Mouse (Mus musculus): ENCODE data around the gene Vmn2r12. TPM values are rescaled to one million over a fixed set of nuclear protein-coding genes. Genes with fewer than 3 reads are reported as not detected.
"Not testable (repeated sequence)": the region's sequence is repeated elsewhere in the genome, so short reads cannot be mapped to it uniquely, and the experiment has no call there.

The Vmn2r12 gene
- not detected for total RNA-seq (2021)
- long read RNA-seq, experiment 1: 0 reads
- long read RNA-seq, experiment 2: 0 reads

- H3K4me3 ChIP-seq; DNase-seq (ENCODE audit: extremely low spot score in 1 of 2, low spot score in 2 of 2); H3K27ac ChIP-seq; intact Hi-C loops (cut with DNase I): not testable (repeated sequence)
These were observed at the start of gene Vmn2r12 for GRCm38 (mm10) chr5:109097850-109098249. Vmn2r12 (minus strand) TSS chr5:109097950.

- intact Hi-C loops (cut with DNase I): no loop called here
- TF ChIP-seq CTCF (IDR thresholded peaks at IDR 0.05): no peak
- H3K27ac ChIP-seq: no peak overlapping the region
- no peak for DNase-seq (ENCODE audit: extremely low spot score in 1 of 2, low spot score in 2 of 2)
- no peak overlapping the region for H3K4me3 ChIP-seq
These were observed 41.8 kb upstream of the Vmn2r12 start for GRCm38 (mm10) chr5:109139546-109139945.

- intact Hi-C loops (cut with DNase I): no loop called here
- no peak overlapping the region for H3K4me3 ChIP-seq
- TF ChIP-seq CTCF (IDR thresholded peaks at IDR 0.05): no peak
- no peak for DNase-seq (ENCODE audit: extremely low spot score in 1 of 2, low spot score in 2 of 2)
- H3K27ac ChIP-seq: no peak overlapping the region
These were observed 39.0 kb upstream of the Vmn2r12 start for GRCm38 (mm10) chr5:109136731-109137130.

GRCm38 (mm10) chr5:109096482-109096881 lies 1.3 kb downstream of the Vmn2r12 start:
- intact Hi-C loops (cut with DNase I); H3K4me3 ChIP-seq; DNase-seq (ENCODE audit: extremely low spot score in 1 of 2, low spot score in 2 of 2); H3K27ac ChIP-seq: not testable (repeated sequence)

GRCm38 (mm10) chr5:109072016-109072415 lies 25.7 kb downstream of the Vmn2r12 start:
- H3K4me3 ChIP-seq; H3K27ac ChIP-seq; intact Hi-C loops (cut with DNase I); DNase-seq (ENCODE audit: extremely low spot score in 1 of 2, low spot score in 2 of 2): not testable (repeated sequence)

GRCm38 (mm10) chr5:109059469-109059868 lies 38.3 kb downstream of the Vmn2r12 start, which contains the start of gene Vmn2r11:
Vmn2r11 (minus strand) TSS chr5:109059569.
- DNase-seq (ENCODE audit: extremely low spot score in 1 of 2, low spot score in 2 of 2); H3K4me3 ChIP-seq; H3K27ac ChIP-seq; intact Hi-C loops (cut with DNase I): not testable (repeated sequence)

GRCm38 (mm10) chr5:109055286-109055685 lies 42.5 kb downstream of the Vmn2r12 start:
- Histone ChIP-seq H3K4me3 (no peak overlapping the region), H3K27ac (no peak overlapping the region)
- TF ChIP-seq CTCF (IDR thresholded peaks at IDR 0.05): no peak
- intact Hi-C loops (cut with DNase I): no loop called here
- no peak for DNase-seq (ENCODE audit: extremely low spot score in 1 of 2, low spot score in 2 of 2)

Other genes starting within 250 kb of the Vmn2r12 start
- gene Vmn2r9, start 245.3 kb downstream of the Vmn2r12 start, total RNA-seq (2021): not detected
- not detected for gene Vmn2r10, start 91.4 kb downstream of the Vmn2r12 start, total RNA-seq (2021)
- not detected for gene Vmn2r11, start 38.4 kb downstream of the Vmn2r12 start, total RNA-seq (2021)
- not detected for gene Vmn2r13, start 94.2 kb upstream of the Vmn2r12 start, total RNA-seq (2021)
- gene Vmn2r14, start 126.8 kb upstream of the Vmn2r12 start, total RNA-seq (2021): not detected
- not detected for gene Vmn2r15, start 199.7 kb upstream of the Vmn2r12 start, total RNA-seq (2021)
- gene Vmn2r16, start 232.2 kb upstream of the Vmn2r12 start, total RNA-seq (2021): not detected

All from left cerebral cortex, adult 2 months (tissue).